Mouse (Mus musculus) heart, postnatal 10 days (tissue): ENCODE results near the gene Tmem47. TPM values are rescaled to one million over a fixed set of nuclear protein-coding genes. Genes with fewer than 3 reads are reported as not detected.

ENCODE experiments used
- DNase-seq, 2 experiments: peaks; one replicate each; pipeline ENCODE4 v3.0.0; 2021
- intact Hi-C: fragments of 180-260 bp; cut with DNase I; formaldehyde crosslinking; loops from one replicate; pipeline ENCODE4 v1.15.1; 2025
- total RNA-seq, 2 experiments: library from RNA; stranded (reverse); gene quantifications; 2 replicates each; pipeline ENCODE4 v1.2.3; 2021

The Tmem47 gene
- total RNA-seq, result 10 to 100 TPM; 26.8 to 31.5 TPM

- peak; percentile 72 for DNase-seq
- intact Hi-C loops, result no loop called here
These were observed at the start of gene Tmem47 for GRCm38 (mm10) chrX:81070210-81070803. Gene Tmem47, plus strand, starts transcription at chrX:81070698.

- peak; percentile 22 to 30 for DNase-seq
- intact Hi-C loops, result no loop called here
These were observed 435 bp downstream of the Tmem47 start for GRCm38 (mm10) chrX:81070804-81071461.

- intact Hi-C loops, result no loop called here
- DNase-seq, result peak; percentile 26 to 30
These were observed 1.5 kb downstream of the Tmem47 start for GRCm38 (mm10) chrX:81071746-81072640.

GRCm38 (mm10) chrX:81072651-81073050, 2.2 kb downstream of the Tmem47 start:
- DNase-seq, result no peak
- intact Hi-C loops, result no loop called here

- peak; percentile 7 to 16 for DNase-seq
- intact Hi-C loops, result no loop called here
These were observed 3.3 kb downstream of the Tmem47 start for GRCm38 (mm10) chrX:81073834-81074233.

GRCm38 (mm10) chrX:81078522-81078921, 8.0 kb downstream of the Tmem47 start:
- no peak for DNase-seq
- intact Hi-C loops, result no loop called here

- intact Hi-C loops, result no loop called here
These were observed 10.5 kb downstream of the Tmem47 start for GRCm38 (mm10) chrX:81080996-81081395.

GRCm38 (mm10) chrX:81085025-81085752, 14.7 kb downstream of the Tmem47 start:
- peak; percentile 50 to 68 for DNase-seq
- intact Hi-C loops, result no loop called here

More at GRCm38 (mm10) chrX:81080996-81081395, 10.5 kb downstream of the Tmem47 start:
- DNase-seq, result peak; percentile 17 to 22

- intact Hi-C loops, result no loop called here
- DNase-seq, result no peak
These were observed 76.9 kb downstream of the Tmem47 start for GRCm38 (mm10) chrX:81147416-81147815.
